Mouse (Mus musculus): Measurements from ENCODE around the gene Vmn1r7. TPM values are rescaled to one million over a fixed set of nuclear protein-coding genes. Genes with fewer than 3 reads are reported as not detected.
"Not testable (repeated sequence)": the region's sequence is repeated elsewhere in the genome, so short reads cannot be mapped to it uniquely, and the experiment has no call there.

Gene Vmn1r7
- not detected in 2 replicates for polyA plus RNA-seq (2014; fragmentation: Nextera tagmentation; extraction: Ambion mirVana)

DNA sequence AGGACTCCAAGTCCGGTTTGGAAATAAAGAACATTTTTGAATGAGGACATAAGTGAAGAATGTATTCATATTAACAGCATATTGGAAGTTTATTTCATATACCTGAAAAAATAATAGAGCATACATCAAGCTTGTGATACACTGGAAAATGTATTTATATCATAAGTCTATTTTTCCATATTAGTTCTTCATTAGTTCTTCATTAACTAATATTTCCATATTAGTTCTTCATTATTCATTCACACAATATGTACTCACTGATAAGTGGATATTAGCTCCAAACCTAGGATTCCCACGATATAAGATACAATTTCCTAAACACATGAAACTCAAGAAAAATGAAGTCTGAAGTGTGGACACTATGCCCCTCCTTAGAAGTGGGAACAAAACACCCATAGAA is at the start of gene Vmn1r7:
Gene Vmn1r7 (minus strand): TSS at position 101 of the 400 bp plus-strand sequence.
- not testable (repeated sequence) for H3K36me3 ChIP-seq (ENCODE audit: control insufficient read depth, insufficient read depth, low read length); DNase-seq (ENCODE audit: low spot score); H3K4me1 ChIP-seq (ENCODE audit: control insufficient read depth, insufficient read depth, low read length); H3K9ac ChIP-seq (ENCODE audit: low read length); H3K4me3 ChIP-seq (ENCODE audit: low read depth, low read length); H3K9me3 ChIP-seq (replicated peaks; ENCODE audit: control insufficient read depth, low read length); H3K27ac ChIP-seq (ENCODE audit: low read depth, low read length); H3K4me2 ChIP-seq (ENCODE audit: low read length); H3K27me3 ChIP-seq (replicated peaks; ENCODE audit: control insufficient read depth, insufficient read depth, low read length); ATAC-seq
- WGBS, result 91% methylated on average over 2 of the region's 2 CpGs

DNA sequence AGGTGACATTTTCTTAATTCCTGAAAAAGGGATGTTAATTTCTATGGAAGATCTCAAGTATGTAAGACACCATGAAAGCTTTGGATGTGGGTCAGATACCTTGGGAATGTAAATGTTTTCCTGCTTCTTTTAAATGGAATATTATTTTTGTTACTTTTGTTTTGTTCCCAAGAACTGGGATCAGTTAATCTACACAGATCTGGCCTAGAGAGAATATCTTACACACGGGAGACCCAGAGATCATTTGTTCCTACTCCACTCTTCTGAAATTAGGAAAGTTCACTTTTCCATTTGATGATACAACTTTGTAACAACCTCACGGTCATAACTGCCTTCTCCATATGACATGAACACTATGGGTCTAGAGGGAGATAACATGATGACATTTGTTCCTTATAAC is 41.4 kb upstream of the Vmn1r7 start, which contains the start of gene Vmn1r9:
Gene Vmn1r9 (plus strand): TSS at position 301 of the 400 bp plus-strand sequence.
- Histone ChIP-seq H3K4me2 (ENCODE audit: low read length) (no peak within 1 kb of the TSS), H3K27me3 (replicated peaks; ENCODE audit: control insufficient read depth, insufficient read depth, low read length) (no peaks in the 10 kb centered on the region), H3K4me1 (ENCODE audit: control insufficient read depth, insufficient read depth, low read length) (no peaks in the 10 kb centered on the region), H3K4me3 (ENCODE audit: low read depth, low read length) (no peak within 1 kb of the TSS), H3K9me3 (replicated peaks; ENCODE audit: control insufficient read depth, low read length) (no peaks in the 10 kb centered on the region), H3K27ac (ENCODE audit: low read depth, low read length) (no peak within 1 kb of the TSS), H3K9ac (ENCODE audit: low read length) (no peak within 1 kb of the TSS), H3K36me3 (ENCODE audit: control insufficient read depth, insufficient read depth, low read length) (no peaks in the 10 kb centered on the region)
- ATAC-seq, result no peak
- DNase-seq (ENCODE audit: low spot score), result no peak
- WGBS, result 87% methylated on average over 2 of the region's 2 CpGs

DNA sequence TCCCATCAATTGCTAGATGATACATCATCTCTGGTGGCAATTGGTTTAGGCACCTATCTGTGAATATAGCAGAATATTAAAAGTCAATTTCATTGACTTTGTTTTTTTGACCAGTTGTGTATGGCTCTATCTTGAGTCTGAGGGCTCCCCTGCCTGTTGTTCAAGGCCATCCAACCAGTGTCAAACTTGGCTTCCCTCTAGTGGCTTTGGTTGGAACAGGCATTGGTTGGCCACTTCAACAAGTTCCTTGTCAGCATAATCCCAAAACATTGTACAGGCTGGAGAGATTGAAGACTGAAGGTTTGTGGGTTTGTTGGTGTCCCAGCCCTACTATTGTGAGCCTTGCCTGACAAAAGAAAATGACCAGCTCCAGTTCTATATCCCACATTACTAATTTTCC is 38.6 kb upstream of the Vmn1r7 start:
- Histone ChIP-seq H3K27ac (ENCODE audit: low read depth, low read length) (no peak overlapping the region), H3K9me3 (replicated peaks; ENCODE audit: control insufficient read depth, low read length) (no peaks in the 10 kb centered on the region), H3K4me3 (ENCODE audit: low read depth, low read length) (no peak overlapping the region), H3K4me2 (ENCODE audit: low read length) (no peak overlapping the region), H3K27me3 (replicated peaks; ENCODE audit: control insufficient read depth, insufficient read depth, low read length) (no peaks in the 10 kb centered on the region), H3K9ac (ENCODE audit: low read length) (no peak overlapping the region), H3K4me1 (ENCODE audit: control insufficient read depth, insufficient read depth, low read length) (no peaks in the 10 kb centered on the region), H3K36me3 (ENCODE audit: control insufficient read depth, insufficient read depth, low read length) (no peaks in the 10 kb centered on the region)
- no peak for ATAC-seq
- no peak for DNase-seq (ENCODE audit: low spot score)

DNA sequence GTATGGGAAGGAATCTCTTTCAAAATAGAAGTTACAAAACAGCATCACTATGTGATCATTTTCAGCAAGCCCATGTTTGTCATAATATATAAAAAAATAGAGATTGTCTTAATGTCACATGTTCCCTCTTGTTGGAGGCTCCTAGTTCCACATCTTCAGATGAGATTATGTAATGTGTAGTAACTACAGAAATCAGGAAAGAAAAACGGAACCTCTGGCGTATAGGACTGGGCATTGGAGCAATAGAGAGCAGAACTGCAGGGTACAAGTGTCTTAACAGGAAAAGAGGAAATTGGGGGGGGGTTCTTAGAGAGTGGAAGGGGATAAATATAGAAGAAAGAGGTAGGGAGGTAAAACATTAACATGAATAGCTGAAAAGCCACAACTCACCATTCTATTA is 9.6 kb upstream of the Vmn1r7 start:
- Histone ChIP-seq H3K9ac (ENCODE audit: low read length) (no peak overlapping the region), H3K27me3 (replicated peaks; ENCODE audit: control insufficient read depth, insufficient read depth, low read length) (no peaks in the 10 kb centered on the region), H3K4me2 (ENCODE audit: low read length) (no peak overlapping the region), H3K27ac (ENCODE audit: low read depth, low read length) (no peak overlapping the region), H3K36me3 (ENCODE audit: control insufficient read depth, insufficient read depth, low read length) (no peaks in the 10 kb centered on the region), H3K4me3 (ENCODE audit: low read depth, low read length) (no peak overlapping the region), H3K4me1 (ENCODE audit: control insufficient read depth, insufficient read depth, low read length) (no peaks in the 10 kb centered on the region), H3K9me3 (replicated peaks; ENCODE audit: control insufficient read depth, low read length) (no peaks in the 10 kb centered on the region)
- 88% methylated on average over 2 of the region's 2 CpGs for WGBS
- ATAC-seq, result no peak
- DNase-seq (ENCODE audit: low spot score), result no peak

DNA sequence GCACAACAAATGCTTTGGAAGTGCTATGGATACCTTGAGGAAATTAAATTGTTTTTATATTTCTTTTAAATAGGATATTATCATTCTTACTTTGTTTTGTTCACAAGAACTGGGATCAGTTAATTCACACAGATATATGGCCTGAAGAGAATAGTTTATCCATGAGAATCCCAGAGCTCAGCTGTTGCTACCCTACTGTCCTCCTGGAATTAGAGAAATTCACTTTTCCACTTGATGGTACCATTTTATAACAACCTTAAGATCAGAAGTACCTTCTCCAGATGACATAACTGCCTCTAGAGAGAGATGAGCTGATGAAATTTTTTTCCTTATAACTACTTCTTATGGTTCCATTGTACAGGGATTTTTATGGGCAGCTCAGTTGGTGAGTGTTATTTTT is 6.9 kb upstream of the Vmn1r7 start, which contains the start of gene Vmn1r8:
Gene Vmn1r8 (plus strand): TSS at position 301 of the 400 bp plus-strand sequence.
- DNase-seq (ENCODE audit: low spot score), result no peak
- Histone ChIP-seq H3K4me3 (ENCODE audit: low read depth, low read length) (no peak within 1 kb of the TSS), H3K9me3 (replicated peaks; ENCODE audit: control insufficient read depth, low read length) (no peaks in the 10 kb centered on the region), H3K27ac (ENCODE audit: low read depth, low read length) (no peak within 1 kb of the TSS), H3K27me3 (replicated peaks; ENCODE audit: control insufficient read depth, insufficient read depth, low read length) (no peaks in the 10 kb centered on the region), H3K4me2 (ENCODE audit: low read length) (no peak within 1 kb of the TSS), H3K36me3 (ENCODE audit: control insufficient read depth, insufficient read depth, low read length) (no peaks in the 10 kb centered on the region), H3K9ac (ENCODE audit: low read length) (no peak within 1 kb of the TSS), H3K4me1 (ENCODE audit: control insufficient read depth, insufficient read depth, low read length) (no peaks in the 10 kb centered on the region)
- ATAC-seq, result no peak

DNA sequence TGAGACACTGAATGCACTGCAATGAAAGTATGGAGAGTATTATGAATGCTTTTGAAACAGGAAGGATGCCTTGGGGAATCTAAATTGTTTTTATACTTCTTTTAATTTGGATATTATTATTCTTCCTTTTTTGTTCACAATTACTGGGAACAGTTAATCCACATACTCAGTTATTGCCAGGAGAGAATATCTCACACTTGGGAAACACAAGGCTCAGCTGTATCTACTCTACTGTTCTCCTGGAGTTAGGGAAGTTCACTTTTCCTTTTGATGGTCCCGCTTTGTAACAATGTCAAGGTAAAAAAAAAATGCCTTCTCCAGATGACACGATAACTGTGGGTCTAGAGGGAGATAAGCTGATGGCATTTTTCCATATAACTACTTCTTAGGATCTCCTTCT is 28.2 kb downstream of the Vmn1r7 start, which contains the start of gene Vmn1r6:
Gene Vmn1r6 (plus strand): TSS at position 301 of the 400 bp plus-strand sequence.
- ATAC-seq, result no peak
- 93% methylated on average over 2 of the region's 2 CpGs for WGBS

More for the DNA sequence above, 28.2 kb downstream of the Vmn1r7 start, which contains the start of gene Vmn1r6:
- DNase-seq (ENCODE audit: low spot score), result no peak
- Histone ChIP-seq H3K4me3 (ENCODE audit: low read depth, low read length) (no peak within 1 kb of the TSS), H3K9ac (ENCODE audit: low read length) (no peak within 1 kb of the TSS), H3K9me3 (replicated peaks; ENCODE audit: control insufficient read depth, low read length) (no peaks in the 10 kb centered on the region), H3K36me3 (ENCODE audit: control insufficient read depth, insufficient read depth, low read length) (no peaks in the 10 kb centered on the region), H3K4me2 (ENCODE audit: low read length) (no peak within 1 kb of the TSS), H3K27me3 (replicated peaks; ENCODE audit: control insufficient read depth, insufficient read depth, low read length) (no peaks in the 10 kb centered on the region), H3K27ac (ENCODE audit: low read depth, low read length) (no peak within 1 kb of the TSS), H3K4me1 (ENCODE audit: control insufficient read depth, insufficient read depth, low read length) (no peaks in the 10 kb centered on the region)

Other genes with a start within 250 kb of the Vmn1r7 start
- 24.2 and 25.2 TPM in 2 replicates for gene Kbtbd2, start 227.5 kb downstream of the Vmn1r7 start, polyA plus RNA-seq (2014; fragmentation: Nextera tagmentation; extraction: Ambion mirVana)
- 26.3 and 27.9 TPM in 2 replicates for gene Fkbp9, start 193.3 kb downstream of the Vmn1r7 start, polyA plus RNA-seq (2014; fragmentation: Nextera tagmentation; extraction: Ambion mirVana)
- 174 and 189 TPM in 2 replicates for gene Nt5c3, start 101.4 kb downstream of the Vmn1r7 start, polyA plus RNA-seq (2014; fragmentation: Nextera tagmentation; extraction: Ambion mirVana)
- gene Vmn1r4, start 101.3 kb downstream of the Vmn1r7 start, polyA plus RNA-seq (2014; fragmentation: Nextera tagmentation; extraction: Ambion mirVana), result 0.17 and 0.33 TPM in 2 replicates
- not detected in 2 replicates for gene Vmn1r5, start 55.1 kb downstream of the Vmn1r7 start, polyA plus RNA-seq (2014; fragmentation: Nextera tagmentation; extraction: Ambion mirVana)
- not detected in 2 replicates for gene Vmn1r6, start 28.1 kb downstream of the Vmn1r7 start, polyA plus RNA-seq (2014; fragmentation: Nextera tagmentation; extraction: Ambion mirVana)
- not detected in 2 replicates for gene Vmn1r8, start 7.0 kb upstream of the Vmn1r7 start, polyA plus RNA-seq (2014; fragmentation: Nextera tagmentation; extraction: Ambion mirVana)
- gene Vmn1r9, start 41.5 kb upstream of the Vmn1r7 start, polyA plus RNA-seq (2014; fragmentation: Nextera tagmentation; extraction: Ambion mirVana), result not detected in 2 replicates
- not detected in 2 replicates for gene Vmn1r10, start 84.1 kb upstream of the Vmn1r7 start, polyA plus RNA-seq (2014; fragmentation: Nextera tagmentation; extraction: Ambion mirVana)
- not detected in 2 replicates for gene Vmn1r11, start 108.1 kb upstream of the Vmn1r7 start, polyA plus RNA-seq (2014; fragmentation: Nextera tagmentation; extraction: Ambion mirVana)
- gene Vmn1r12, start 131.6 kb upstream of the Vmn1r7 start, polyA plus RNA-seq (2014; fragmentation: Nextera tagmentation; extraction: Ambion mirVana), result not detected in 2 replicates
- not detected in 2 replicates for gene Vmn1r13, start 178.0 kb upstream of the Vmn1r7 start, polyA plus RNA-seq (2014; fragmentation: Nextera tagmentation; extraction: Ambion mirVana)
- gene Vmn1r14, start 206.4 kb upstream of the Vmn1r7 start, polyA plus RNA-seq (2014; fragmentation: Nextera tagmentation; extraction: Ambion mirVana), result not detected in 2 replicates
- gene Vmn1r15, start 232.6 kb upstream of the Vmn1r7 start, polyA plus RNA-seq (2014; fragmentation: Nextera tagmentation; extraction: Ambion mirVana), result not detected in 2 replicates